Mouse (Mus musculus) embryonic stem cell, embryonic (primary cell): ENCODE results near the gene Cep41.

Source experiments
- CTCF ChIA-PET, 4 experiments: fragments of 300-600 bp in 2 of 4; fragments of 350-600 bp in 2 of 4; sonication (Branson Sonifier 250); formaldehyde crosslinking; loops; one replicate each; lab custom pipeline; 2022; ENCODE audit warnings: inconsistent platforms in 2 of 4; lab: Charles Lee
- POLR2A ChIA-PET, 4 experiments: fragments of 300-600 bp in 2 of 4; fragments of 350-600 bp in 2 of 4; sonication (Branson Sonifier 250); formaldehyde crosslinking; loops; one replicate each; lab custom pipeline; 2022; ENCODE audit warnings: antibody characterized with exemption in 4 of 4, inconsistent platforms in 1 of 4; lab: Charles Lee

Cep41 gene

GRCm38 (mm10) chr6:30658619-30659018, 34.9 kb downstream of the Cep41 start:
- CTCF ChIA-PET, result no interaction called here
- POLR2A ChIA-PET, result interaction anchor here in 1 of 4 experiments (0.7 kb wide), 1 partner anchor 9 kb away, joined by 3 read pairs; no protein-coding TSS in a partner anchor

DNA sequence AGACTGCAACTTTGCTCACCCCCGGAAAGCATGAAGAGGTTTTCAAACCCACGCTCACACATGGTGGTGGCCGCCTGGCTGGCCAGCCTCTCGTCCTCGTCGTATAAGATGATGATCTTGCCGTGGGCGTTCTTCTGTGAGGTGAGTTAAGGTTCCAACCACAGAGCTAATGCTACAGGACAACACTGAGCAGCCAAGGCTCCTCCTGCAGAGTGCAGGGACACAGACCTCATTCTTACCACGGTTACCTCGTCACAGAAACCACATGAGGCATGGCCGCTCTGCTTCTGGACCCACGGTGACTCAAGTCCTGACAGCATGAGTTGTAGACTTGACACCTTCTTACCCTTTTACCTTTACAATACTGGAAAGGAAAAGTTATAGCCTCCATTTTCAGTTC, 36.3 kb downstream of the Cep41 start:
- CTCF ChIA-PET, result no interaction called here
- POLR2A ChIA-PET, result no interaction called here

DNA sequence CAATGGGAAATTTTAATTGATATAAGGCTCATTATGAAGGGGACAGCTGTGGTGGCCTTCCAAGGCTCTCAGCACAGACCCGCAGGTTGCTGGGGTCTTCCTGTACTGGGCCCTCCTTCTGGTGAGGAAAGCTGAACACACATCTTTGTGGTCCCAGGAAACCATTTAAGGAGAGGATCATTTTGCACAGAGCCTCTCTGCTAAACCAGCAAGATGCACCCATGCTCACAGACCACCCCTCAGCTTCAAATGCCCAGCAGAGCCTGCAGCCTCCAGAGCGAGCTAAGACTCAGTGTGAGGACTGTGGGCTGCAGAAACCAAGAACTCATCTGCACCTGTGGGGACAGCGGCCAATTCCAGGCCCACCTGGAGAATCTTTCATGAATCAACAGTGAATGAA, 38.6 kb downstream of the Cep41 start:
- CTCF ChIA-PET, result interaction anchor here in 2 of 4 experiments (0.6 to 0.9 kb wide), 2 partner anchors 327 to 328 kb away, joined by 3 to 4 read pairs; no protein-coding TSS in a partner anchor
- POLR2A ChIA-PET, result interaction anchor here in 1 of 4 experiments (1.6 kb wide), 1 partner anchor 145 kb away, joined by 3 read pairs; the partner anchor contains the start of genes Ssmem1 and Tmem209

DNA sequence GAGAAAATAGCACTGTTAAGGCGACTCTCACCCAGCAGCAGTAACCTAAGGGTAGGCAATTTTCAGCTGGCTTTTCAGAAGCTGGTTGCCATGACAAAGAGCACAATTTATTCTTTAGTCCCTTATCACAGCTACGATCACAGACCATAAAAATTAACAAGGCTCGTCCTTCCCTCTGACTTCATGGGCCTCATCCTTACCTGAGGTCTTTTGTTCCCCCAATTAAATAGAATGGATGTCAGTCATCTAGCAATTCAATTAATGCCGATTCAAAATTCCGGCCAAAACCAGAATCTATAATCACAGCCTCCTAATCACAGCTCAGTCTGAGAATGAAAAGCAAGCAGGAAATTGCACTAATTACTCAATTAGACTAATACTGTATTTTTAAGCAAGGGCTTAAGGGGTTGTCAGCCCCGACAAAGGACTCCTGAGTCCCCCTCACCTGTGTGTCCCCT, 39.1 kb downstream of the Cep41 start:
- POLR2A ChIA-PET, result interaction anchor here in 1 of 4 experiments (0.5 kb wide), 1 partner anchor 119 kb away, joined by 4 read pairs; no protein-coding TSS in a partner anchor
- CTCF ChIA-PET, result interaction anchor here in 2 of 4 experiments (0.6 to 0.9 kb wide), 2 partner anchors 328 kb away, joined by 3 to 4 read pairs; no protein-coding TSS in a partner anchor

DNA sequence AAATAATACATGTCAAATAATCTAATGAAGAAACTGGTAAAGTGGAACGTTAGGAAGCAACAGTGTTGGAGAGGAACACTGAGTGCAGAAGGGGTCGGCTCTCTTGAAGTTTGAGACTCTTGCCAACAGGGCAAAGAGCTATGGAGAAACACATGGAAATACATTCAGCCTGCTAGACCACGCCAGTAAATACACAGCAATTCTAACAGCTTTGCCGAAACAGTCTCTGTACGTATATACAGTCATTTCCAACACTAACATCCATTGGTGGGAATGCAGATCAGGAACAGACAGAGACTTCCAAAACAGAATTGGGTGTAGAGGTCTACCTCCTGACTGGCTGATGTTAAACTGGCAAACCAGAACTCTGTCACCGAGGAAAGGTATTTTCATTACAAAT, 40.0 kb downstream of the Cep41 start:
- ChIA-PET POLR2A (no interaction called here), CTCF (no interaction called here)

GRCm38 (mm10) chr6:30652425-30653188, 40.9 kb downstream of the Cep41 start:
- CTCF ChIA-PET, result interaction anchor here in 1 of 4 experiments (0.5 kb wide), 1 partner anchor 381 kb away, joined by 4 read pairs; no protein-coding TSS in a partner anchor
- POLR2A ChIA-PET, result interaction anchor here in 1 of 4 experiments (0.6 kb wide), 1 partner anchor 1844 kb away, joined by 7 read pairs; no protein-coding TSS in a partner anchor

DNA sequence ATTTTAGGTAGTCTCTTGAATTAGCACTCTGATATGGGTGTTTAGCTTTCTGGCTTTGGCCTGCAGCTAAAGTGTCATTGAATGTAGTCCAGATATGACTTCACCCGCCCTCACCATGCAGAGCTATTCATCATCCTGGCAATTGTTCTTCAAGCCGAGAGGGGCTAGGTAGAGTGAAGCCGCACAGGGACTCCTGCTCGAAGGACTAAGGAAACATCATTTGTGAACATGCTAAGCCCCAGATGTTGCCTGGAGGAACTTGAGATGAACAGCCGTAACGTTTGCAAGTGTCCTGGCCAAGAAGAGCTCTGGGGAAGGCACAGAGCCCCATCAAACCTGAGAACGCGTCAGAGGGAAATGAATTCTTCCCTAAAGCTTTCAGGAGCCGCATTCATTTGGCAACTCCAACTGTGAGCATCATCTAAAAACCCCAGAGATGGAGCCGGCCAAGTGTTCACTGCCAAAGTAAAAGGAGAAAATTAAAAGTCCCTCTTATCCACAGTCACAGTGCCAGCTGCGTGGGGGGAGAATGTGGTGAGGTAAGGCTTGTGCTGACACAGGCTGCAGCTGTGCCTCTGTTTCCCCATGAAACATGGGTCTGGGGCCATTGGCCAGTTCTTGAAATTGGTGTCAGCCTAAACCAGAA, 43.8 kb downstream of the Cep41 start:
- ChIA-PET CTCF (no interaction called here), POLR2A (interaction anchor here in 1 of 4 experiments (0.8 to 1.5 kb wide), 2 partner anchors 8 to 32 kb away, joined by 3 read pairs; no protein-coding TSS in a partner anchor)

DNA sequence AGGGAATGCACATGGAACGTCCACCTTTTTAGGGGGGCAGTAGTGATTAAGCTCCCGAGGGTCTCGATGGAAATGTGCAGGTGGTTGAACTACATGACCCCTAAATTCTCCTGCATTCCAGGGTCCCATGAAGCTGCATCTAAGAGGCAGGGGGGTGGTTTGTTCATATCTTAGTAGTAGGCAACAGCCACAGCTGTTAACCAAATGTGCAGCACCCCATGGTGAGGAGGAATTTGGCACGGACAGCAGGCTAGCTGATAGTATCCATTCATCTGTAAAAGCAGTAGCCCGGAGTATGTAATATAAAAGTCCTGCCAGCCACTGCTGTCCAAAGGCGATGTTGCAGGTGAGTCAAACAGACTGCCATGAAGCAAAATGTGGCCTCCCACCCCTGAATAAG, 48.2 kb downstream of the Cep41 start:
- CTCF ChIA-PET, result no interaction called here

GRCm38 (mm10) chr6:30644462-30644861, 49.1 kb downstream of the Cep41 start:
- ChIA-PET POLR2A (interaction anchor here in 1 of 4 experiments (1.5 kb wide), 1 partner anchor 136 kb away, joined by 3 read pairs; the partner anchor contains the start of genes Ssmem1 and Tmem209), CTCF (no interaction called here)

More for the DNA sequence above, 48.2 kb downstream of the Cep41 start:
- POLR2A ChIA-PET, result interaction anchor here in 1 of 4 experiments (0.6 to 1.5 kb wide), 2 partner anchors 11 to 137 kb away, joined by 3 to 4 read pairs; partner anchors contain the start of genes Ssmem1 and Tmem209

- POLR2A ChIA-PET, result interaction anchor here in 1 of 4 experiments (0.5 to 2.5 kb wide), 2 partner anchors 14 to 62 kb away, joined by 5 to 6 read pairs; no protein-coding TSS in a partner anchor
Observed at GRCm38 (mm10) chr6:30643694-30644460, 49.7 kb downstream of the Cep41 start.

GRCm38 (mm10) chr6:30638674-30639268, 54.8 kb downstream of the Cep41 start, which contains the start of gene Cpa1:
Gene Cpa1 (plus strand): TSS chr6:30639218.
- POLR2A ChIA-PET, result no interaction called here

More at GRCm38 (mm10) chr6:30643694-30644460, 49.7 kb downstream of the Cep41 start:
- CTCF ChIA-PET, result no interaction called here

DNA sequence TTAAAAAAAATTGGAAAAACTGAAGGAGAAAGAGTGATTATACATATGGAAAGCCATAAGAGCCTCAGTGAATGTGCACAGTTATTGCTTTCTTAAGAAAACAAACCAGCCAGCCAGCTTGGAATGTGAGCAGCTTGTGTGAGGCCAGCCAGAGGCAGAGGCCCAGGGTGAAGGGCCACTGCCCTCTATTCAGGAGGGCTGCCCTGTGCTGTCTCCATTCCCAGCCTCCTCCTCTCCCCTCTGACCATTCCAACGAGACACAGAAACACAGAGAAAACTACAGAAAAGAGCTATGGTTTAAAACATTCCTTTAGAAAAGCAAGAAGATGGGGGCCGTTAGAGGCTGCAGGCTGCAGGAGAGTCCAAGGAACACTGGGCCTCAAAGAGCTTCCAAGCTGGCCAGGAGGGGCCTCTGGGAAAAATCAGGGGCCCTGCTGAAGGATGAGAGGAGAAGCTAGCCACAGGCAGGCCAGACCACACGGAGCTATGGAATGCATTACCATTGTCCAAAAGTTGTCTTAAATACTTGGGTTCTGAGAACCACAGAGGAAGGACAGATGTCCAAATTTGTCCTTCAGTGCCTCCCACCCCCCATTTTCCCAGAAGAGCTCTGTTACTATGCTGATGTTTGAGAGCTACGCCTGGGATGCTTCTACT, 57.2 kb downstream of the Cep41 start:
- ChIA-PET CTCF (interaction anchor here in 1 of 4 experiments (0.7 kb wide), 1 partner anchor 301 kb away, joined by 3 read pairs; no protein-coding TSS in a partner anchor), POLR2A (interaction anchor here in 1 of 4 experiments (0.6 to 0.7 kb wide), 2 partner anchors 32 to 970 kb away, joined by 3 read pairs; no protein-coding TSS in a partner anchor)

More at GRCm38 (mm10) chr6:30638674-30639268, 54.8 kb downstream of the Cep41 start, which contains the start of gene Cpa1:
- CTCF ChIA-PET, result no interaction called here

DNA sequence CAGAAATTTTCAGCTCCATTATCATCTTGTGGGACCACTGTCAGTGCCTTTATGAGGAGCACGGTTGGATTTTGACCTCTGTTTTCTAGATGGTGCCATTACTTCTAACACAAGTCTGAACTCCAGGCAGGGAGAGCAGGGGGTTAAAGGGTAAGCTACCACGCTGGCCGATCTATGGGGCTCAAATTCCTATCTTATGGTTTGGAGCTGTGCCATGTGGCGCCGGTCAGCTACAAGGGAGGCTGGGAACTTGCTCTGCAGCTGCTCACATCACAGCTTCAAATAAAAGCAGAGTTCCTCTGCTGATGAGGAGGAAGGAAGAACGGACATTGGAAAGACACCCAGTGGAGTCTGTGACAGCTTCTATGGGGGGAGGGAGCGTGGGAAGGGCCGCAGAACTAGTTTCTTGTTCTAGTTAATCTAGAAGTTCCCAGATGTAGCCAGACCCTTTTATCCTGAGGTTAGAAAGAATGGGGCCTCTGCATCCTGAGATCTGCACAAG, 58.1 kb downstream of the Cep41 start:
- POLR2A ChIA-PET, result interaction anchor here in 1 of 4 experiments (0.7 to 1.0 kb wide), 2 partner anchors 24 to 31 kb away, joined by 3 read pairs; no protein-coding TSS in a partner anchor
- CTCF ChIA-PET, result interaction anchor here in 1 of 4 experiments (0.6 kb wide), 1 partner anchor 81 kb away, joined by 5 read pairs; no protein-coding TSS in a partner anchor

DNA sequence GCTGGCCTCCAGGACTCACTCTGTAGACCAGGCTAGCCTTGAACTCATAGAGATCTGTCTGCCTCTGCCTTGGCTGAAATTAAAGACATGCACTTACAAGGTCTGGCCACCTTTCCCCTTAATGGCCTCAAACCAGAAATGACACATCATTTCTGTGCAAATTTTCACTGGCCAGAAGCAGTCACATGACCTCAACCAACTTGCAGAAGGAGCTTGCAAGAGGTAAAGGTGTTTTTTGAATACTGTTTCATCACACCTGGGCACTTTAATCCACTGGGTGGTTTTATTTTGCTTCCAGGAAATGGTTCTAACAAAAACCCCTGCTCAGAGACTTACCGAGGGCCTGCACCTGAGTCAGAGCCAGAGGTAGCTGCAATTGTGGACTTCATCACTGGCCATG, 63.6 kb downstream of the Cep41 start:
- CTCF ChIA-PET, result no interaction called here
- POLR2A ChIA-PET, result interaction anchor here in 1 of 4 experiments (1.3 to 1.6 kb wide), 2 partner anchors 9 to 13 kb away, joined by 6 to 7 read pairs; no protein-coding TSS in a partner anchor

- POLR2A ChIA-PET, result interaction anchor here in 1 of 4 experiments (1.4 kb wide), 1 partner anchor 11 kb away, joined by 5 read pairs; no protein-coding TSS in a partner anchor
Observed at GRCm38 (mm10) chr6:30628152-30628551, 65.4 kb downstream of the Cep41 start.

GRCm38 (mm10) chr6:30624763-30625162, 68.8 kb downstream of the Cep41 start:
- POLR2A ChIA-PET, result interaction anchor here in 2 of 4 experiments (0.5 to 0.7 kb wide), 2 partner anchors 8 to 188 kb away, joined by 3 read pairs; no protein-coding TSS in a partner anchor
- CTCF ChIA-PET, result no interaction called here

More at GRCm38 (mm10) chr6:30628152-30628551, 65.4 kb downstream of the Cep41 start:
- CTCF ChIA-PET, result no interaction called here
